Mouse (Mus musculus) cerebellum, postnatal 36 days (tissue): ENCODE results near the gene Mrpl44.

Experiments
- DNase-seq, 2 experiments: peaks; one replicate each; pipeline ENCODE4 v3.0.0; 2021 to 2022; ENCODE audit warnings: mixed read lengths in 2 of 2

The Mrpl44 gene

GRCm38 (mm10) chr1:79775927-79776458 lies at the start of gene Mrpl44, which contains the start of gene Wdfy1:
Gene Mrpl44, plus strand, starts transcription at chr1:79776018.
Gene Wdfy1, minus strand, starts transcription at chr1:79776143.
- DNase-seq = peak; percentile 97 to 100

DNA sequence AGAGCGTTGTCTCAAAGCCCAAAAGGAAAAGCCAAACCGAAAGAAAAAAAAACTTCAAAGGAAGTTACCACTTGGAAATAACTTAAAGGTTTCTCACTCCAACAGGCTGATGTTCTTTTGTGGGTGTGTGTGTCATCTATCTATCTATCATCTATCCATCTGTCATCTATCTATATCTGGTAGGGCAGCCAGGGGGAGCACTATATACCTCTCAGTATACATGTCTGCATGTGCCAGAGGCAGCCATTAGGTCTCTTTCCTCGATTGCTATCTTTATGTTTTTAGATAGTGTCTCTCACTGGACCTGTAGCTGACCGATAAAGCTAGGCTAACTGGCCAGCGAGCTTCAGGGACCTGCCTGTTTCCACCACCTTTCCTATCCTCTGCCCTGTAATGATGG lies 41.0 kb upstream of the Mrpl44 start:
- no peak for DNase-seq

DNA sequence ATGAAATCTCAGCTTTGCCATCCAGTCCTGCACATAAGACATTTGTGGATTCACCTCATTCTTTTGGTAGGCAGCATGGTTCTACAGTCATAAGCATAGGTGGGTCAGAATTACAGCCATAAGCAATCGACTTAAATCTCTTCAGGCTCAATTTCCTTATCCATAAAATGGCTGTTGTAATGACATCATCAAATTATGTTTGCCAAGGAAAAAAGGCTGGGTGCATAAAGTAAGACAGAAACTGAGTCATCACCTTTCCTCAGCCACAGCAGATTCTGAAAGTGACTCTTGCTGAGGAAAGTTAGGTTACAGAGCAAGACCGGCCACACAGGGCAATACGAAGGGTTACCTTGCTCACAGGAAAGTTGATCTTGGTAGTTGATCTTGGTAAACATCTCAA lies 39.4 kb upstream of the Mrpl44 start:
- no peak for DNase-seq

DNA sequence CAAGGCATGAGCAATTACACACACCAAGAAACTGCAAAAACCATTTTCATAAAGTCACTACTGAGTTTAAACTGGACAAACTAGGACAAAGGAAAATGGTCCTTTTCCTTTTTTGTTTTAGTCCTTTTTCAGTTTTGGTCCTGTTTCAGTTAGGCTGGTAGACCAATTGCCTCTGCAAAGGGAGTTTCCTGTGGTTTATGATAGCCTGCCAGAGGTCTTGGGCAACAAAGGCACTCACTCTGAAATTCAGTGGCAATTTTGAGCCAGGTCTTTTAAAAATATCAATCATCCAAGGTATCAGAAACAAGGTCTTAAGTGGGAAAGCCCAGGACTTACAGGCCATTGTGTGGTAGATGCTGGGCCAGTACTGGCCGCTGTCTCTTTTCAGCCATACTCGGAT lies 36.1 kb upstream of the Mrpl44 start:
- DNase-seq = no peak

DNA sequence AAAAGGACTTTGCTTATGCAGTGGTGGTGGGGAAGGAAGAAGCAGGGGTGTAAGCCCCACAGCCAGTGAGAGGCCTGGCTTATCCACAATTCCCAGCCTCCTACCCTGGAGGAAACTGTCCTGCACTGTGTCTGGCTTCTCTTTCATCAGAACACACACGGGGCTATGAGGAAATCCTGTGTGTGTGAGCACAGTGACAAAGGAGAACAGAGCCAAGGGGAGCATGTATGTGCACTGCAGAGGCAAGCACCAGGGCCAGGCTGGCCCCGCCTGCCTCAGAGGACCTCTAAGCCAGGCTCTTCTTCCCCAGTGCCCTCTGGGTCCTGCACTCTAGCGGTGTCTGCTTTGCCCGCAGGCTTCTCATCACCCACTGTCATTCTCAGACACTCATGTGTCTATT lies 34.8 kb upstream of the Mrpl44 start:
- no peak for DNase-seq

DNA sequence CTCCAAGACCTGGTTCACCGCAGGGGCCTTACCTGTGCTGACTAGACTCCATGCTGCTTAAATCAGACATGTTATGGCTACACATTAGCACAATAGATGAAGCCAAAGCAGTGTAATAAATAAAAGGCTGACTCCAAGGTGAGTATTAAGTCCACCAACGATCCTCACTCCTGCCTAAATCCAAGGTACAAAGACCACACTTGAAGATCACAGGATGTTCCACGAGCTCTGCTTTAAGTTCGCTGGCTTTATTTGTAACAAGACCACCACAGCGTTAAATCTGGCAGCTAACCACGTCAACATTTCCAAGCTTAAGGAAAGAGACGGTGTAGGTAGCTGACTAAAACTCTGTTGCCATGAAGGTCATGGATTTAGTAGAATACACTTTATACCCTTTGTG lies 32.9 kb upstream of the Mrpl44 start:
- DNase-seq = no peak

DNA sequence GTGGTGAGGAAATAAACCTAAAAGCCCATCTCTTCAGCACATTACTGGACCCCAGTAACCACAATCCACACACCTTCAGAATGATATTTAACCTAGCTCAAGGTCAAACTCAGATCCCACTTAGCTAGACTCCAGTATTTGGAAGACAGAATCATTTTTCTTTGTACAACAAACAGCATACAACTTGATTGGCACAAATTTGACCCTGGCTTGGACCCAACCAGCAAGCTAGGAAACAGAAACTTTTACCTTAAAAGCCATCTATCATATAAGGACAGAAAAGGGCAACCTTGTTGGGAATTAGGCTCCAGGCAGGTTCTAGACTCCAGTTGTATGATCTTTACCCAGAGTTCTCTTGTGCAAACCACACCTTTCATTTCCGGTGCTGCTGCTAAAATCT lies 32.4 kb upstream of the Mrpl44 start:
- DNase-seq = no peak

DNA sequence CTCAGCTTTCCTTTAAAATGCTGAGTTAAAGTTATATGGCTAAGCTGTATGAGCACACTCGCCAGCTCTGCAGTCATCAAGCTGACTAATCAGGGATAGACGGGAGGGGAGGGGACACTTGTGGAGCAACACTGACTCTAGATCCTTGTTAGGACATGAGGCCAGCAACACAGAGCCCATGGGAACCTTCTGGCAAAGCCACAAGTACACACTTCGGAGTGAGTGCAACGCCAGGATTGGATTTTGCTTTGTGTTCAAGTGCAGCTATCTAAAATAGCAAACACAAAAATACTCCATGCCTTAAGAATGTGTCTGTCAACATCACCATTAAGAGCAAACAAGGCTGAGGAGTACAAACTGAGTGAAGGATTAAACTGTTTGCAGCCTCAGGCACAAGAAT lies 29.8 kb upstream of the Mrpl44 start:
- DNase-seq = no peak

GRCm38 (mm10) chr1:79751186-79751585 lies 24.6 kb upstream of the Mrpl44 start:
- no peak for DNase-seq

DNA sequence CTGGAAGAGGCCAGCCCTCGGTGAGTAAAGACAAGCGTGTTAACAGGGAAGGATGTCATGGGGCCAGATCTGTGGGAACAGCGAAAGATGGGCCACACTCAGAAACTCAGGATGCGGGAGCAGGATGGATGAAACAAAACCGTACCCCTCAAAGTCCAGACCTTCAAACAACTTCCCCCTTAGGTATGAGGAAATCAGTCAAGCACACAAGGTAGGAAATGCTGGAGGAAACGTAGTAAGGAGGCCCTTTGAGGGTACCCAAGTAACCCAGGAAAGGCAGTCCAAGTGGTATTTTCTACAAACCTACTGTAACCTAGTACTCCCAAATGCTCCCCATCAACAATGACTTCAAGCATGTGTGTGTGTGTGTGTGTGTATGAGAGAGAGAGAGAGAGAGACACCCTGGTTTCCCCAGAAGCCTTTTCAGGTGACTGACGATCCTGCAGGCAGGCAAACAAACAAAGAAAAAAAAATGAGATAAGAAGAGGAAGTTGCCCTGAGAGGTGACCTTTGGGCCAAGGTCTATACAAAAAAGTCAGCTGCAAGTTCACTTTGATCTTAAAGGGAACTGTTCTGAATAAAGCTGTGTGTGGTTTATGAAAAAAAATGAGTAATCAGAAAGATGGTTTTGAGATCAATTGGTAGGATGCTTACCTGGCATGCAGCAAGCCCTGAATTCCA lies 23.7 kb upstream of the Mrpl44 start:
- DNase-seq = no peak

- DNase-seq = no peak
Observed at GRCm38 (mm10) chr1:79752714-79753340, 23.0 kb upstream of the Mrpl44 start.

DNA sequence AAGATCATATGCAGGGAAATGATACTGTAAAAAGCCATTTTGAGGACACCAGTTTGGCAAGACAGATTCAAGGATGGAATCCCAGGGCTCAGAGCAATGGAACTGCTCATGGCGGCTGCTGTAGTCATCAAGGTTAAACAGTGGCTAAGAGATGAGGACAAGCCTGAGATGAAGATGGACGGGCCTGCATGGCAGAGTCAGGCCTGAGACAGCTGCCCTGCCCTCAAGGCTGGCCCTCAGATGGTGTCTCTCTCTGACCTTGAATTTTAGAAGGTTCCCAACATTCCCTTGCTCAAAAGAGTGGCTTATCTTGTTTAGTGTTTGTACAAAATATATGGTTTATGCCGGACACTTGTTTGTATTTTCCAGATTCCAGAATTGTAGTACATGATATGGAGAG lies 22.4 kb upstream of the Mrpl44 start:
- no peak for DNase-seq

- DNase-seq = no peak
Observed at GRCm38 (mm10) chr1:79754936-79755335, 20.9 kb upstream of the Mrpl44 start.

DNA sequence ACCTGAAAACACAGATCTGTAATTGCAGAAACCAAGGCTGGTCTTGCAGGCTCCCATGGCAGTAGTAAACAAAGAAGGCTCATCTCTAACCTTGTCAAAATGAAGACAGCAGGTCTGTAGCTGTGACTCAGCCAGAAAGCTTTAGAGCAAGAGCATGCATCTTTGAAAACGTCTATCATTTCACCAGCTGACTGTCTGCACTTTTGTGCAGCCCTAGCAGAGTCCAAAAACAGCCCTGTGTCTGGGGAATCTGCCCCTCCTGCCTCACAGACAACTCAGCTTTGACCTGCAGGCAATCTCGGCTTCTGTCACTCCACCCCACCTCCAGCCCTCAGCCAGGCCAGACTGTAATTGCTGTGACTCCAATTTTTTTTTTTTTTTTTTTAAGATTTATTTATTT lies 20.4 kb upstream of the Mrpl44 start:
- DNase-seq = no peak

DNA sequence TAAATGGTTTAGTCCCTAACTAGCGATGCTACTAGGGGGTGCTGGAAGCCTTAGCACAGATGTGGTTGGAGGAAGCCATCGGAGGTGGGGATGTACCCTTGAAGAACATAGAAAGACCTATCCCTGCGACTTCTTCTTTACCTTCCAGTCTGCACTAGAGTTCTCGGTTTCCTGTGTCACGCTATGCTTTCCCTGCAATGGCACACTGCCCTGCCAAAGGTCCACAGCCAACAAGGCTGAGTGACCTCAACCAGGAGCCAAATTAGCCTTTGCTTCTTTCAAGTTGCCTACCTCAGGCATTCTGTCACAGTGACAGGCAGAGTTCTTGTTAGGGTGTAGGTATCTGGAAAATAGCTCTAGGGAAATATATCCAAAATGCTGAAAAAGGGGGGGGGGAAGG lies 19.4 kb upstream of the Mrpl44 start:
- DNase-seq = no peak

- no peak for DNase-seq
Observed at GRCm38 (mm10) chr1:79757161-79757560, 18.7 kb upstream of the Mrpl44 start.

- no peak for DNase-seq
Observed at GRCm38 (mm10) chr1:79757597-79757996, 18.2 kb upstream of the Mrpl44 start.

DNA sequence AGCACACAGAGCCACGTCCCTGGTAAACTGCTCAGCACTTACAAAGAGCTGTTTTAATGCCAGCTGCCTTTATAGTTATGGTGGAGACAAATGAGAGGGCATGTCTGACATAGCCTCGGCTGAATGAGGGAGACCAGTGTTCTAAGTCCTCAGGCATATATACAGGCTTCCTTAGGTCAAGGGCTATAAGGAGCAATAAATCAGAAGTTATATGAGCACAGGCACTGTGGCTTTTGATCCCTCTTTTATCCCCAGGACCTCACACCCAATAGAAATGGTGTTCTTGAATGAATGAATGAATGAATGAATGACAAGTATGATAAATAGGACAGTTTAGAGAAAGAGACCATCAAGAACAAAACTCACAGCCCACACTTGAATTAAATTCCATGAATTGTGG lies 16.8 kb upstream of the Mrpl44 start:
- DNase-seq = no peak

- no peak for DNase-seq
Observed at GRCm38 (mm10) chr1:79759436-79759972, 16.3 kb upstream of the Mrpl44 start.

DNA sequence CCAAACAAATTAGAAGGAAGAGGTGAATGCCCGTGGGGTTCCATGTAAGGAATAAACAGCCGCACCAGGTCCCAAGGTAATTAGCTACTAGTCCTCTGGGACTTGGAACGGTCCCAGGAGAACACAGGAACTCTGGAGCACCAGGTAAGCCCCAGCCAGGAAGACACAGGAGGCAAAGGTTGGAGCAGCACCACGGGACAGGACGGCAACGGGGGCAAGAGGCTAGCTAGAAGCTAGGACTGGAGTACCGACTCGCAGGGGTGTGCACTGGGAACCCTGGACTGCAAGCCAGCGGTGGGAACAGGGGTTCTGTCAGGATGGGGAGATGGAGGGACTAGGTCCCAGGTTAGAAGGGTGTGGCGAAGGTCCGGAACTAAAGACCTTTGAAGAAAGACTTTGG lies 15.2 kb upstream of the Mrpl44 start:
- peak; percentile 12 to 31 for DNase-seq

- DNase-seq = peak; percentile 82 to 85
Observed at GRCm38 (mm10) chr1:79761106-79761916, 14.5 kb upstream of the Mrpl44 start.

- no peak for DNase-seq
Observed at GRCm38 (mm10) chr1:79761917-79762271, 13.9 kb upstream of the Mrpl44 start.
